Mouse (Mus musculus) heart, embryonic 11.5 days (tissue): ENCODE measurements around the gene Rbm41. TPM values are rescaled to one million over a fixed set of nuclear protein-coding genes. Genes with fewer than 3 reads are reported as not detected.

ENCODE experiments used
- ATAC-seq: fragments of 200-750 bp; cut with Nextera tagmentation; replicated peaks from 2 replicates; pipeline ENCODE4 v1.8.0; 2017; ENCODE audit warnings: moderate library complexity; ENCODE audit not compliant: insufficient number of reproducible peaks, low FRiP score, low TSS enrichment
- H3K27ac ChIP-seq: fragments of 300-500 bp; sonication (generic); 2 replicates; pipeline ENCODE4 v1.5.1; 2014; ENCODE audit warnings: mild to moderate bottlenecking, low read depth, low read length
- H3K27me3 ChIP-seq: fragments of 300-500 bp; sonication (generic); 2 replicates; pipeline ENCODE4 v1.6.1; 2014; ENCODE audit warnings: mild to moderate bottlenecking, low read length, mixed read lengths; ENCODE audit not compliant: control insufficient read depth, insufficient read depth
- H3K36me3 ChIP-seq: fragments of 300-500 bp; sonication (generic); 2 replicates; pipeline ENCODE4 v1.6.1; 2014; ENCODE audit warnings: mild to moderate bottlenecking, low read length, moderate library complexity, mixed read lengths; ENCODE audit not compliant: control insufficient read depth, insufficient read depth
- H3K4me1 ChIP-seq: fragments of 300-500 bp; sonication (generic); 2 replicates; pipeline ENCODE4 v1.6.1; 2014; ENCODE audit warnings: low read length; ENCODE audit not compliant: control insufficient read depth, insufficient read depth
- H3K4me2 ChIP-seq: fragments of 300-500 bp; sonication (generic); 2 replicates; pipeline ENCODE4 v1.6.1; 2014; ENCODE audit warnings: mild to moderate bottlenecking, moderate library complexity
- H3K4me3 ChIP-seq: fragments of 300-500 bp; sonication (generic); 2 replicates; pipeline ENCODE4 v1.5.1; 2014; ENCODE audit warnings: low read depth, low read length
- H3K9ac ChIP-seq: fragments of 300-500 bp; sonication (generic); 2 replicates; pipeline ENCODE4 v1.6.1; 2014; ENCODE audit warnings: mild to moderate bottlenecking, low read depth, low read length, moderate library complexity
- H3K9me3 ChIP-seq: fragments of 300-500 bp; sonication (generic); replicated peaks from 2 replicates; pipeline ENCODE4 v1.6.1; 2016; ENCODE audit warnings: low read length; ENCODE audit not compliant: control insufficient read depth
- WGBS: fragments of 180-500 bp; shearing (Covaris S2); extraction: QIAGEN DNeasy Blood & Tissue Kit; methylation state at CpG from one replicate; pipeline ENCODE4 v1.1.7; 2014; ENCODE audit not compliant: insufficient replicate concordance; 5-methylcytosine and 5-hydroxymethylcytosine counted together
- polyA plus RNA-seq: library from polyadenylated mRNA; unstranded; fragments of >200 nt; fragmentation: Nextera tagmentation; extraction: Ambion mirVana; gene quantifications from 2 replicates; pipeline ENCODE4 v1.2.1, GENCODE M21; 2014

The Rbm41 gene
- 6.6 and 7.2 TPM in 2 replicates for polyA plus RNA-seq

GRCm38 (mm10) chrX:139997740-139998690, at the start of gene Rbm41:
Gene Rbm41, minus strand, starts transcription at chrX:139998595.
- H3K27me3 ChIP-seq, result no peaks in the 10 kb centered on the region
- no peaks in the 10 kb centered on the region for H3K36me3 ChIP-seq
- H3K4me3 ChIP-seq, result peak within 1 kb of the TSS; percentile 55
- WGBS, result 21% methylated on average over 24 of the region's 25 CpGs
- peak within 1 kb of the TSS; percentile 58 for H3K4me2 ChIP-seq
- peak within 1 kb of the TSS; percentile 74 for H3K27ac ChIP-seq
- no peaks in the 10 kb centered on the region for H3K4me1 ChIP-seq
- no peaks in the 10 kb centered on the region for H3K9me3 ChIP-seq
- ATAC-seq, result peak; percentile 80
- peak within 1 kb of the TSS; percentile 74 for H3K9ac ChIP-seq

GRCm38 (mm10) chrX:139998691-139999065, 283 bp upstream of the Rbm41 start:
- no peak for ATAC-seq
- 81% methylated on average over 4 of the region's 4 CpGs for WGBS
- Histone ChIP-seq H3K9ac (no peak overlapping the region), H3K4me2 (peak overlapping the region; percentile 58; the same call in 1 of the 2 replicates), H3K4me3 (peak overlapping the region; percentile 55; the same call in 1 of the 2 replicates), H3K4me1 (no peaks in the 10 kb centered on the region), H3K27me3 (no peaks in the 10 kb centered on the region), H3K36me3 (no peaks in the 10 kb centered on the region), H3K27ac (no peak overlapping the region), H3K9me3 (no peaks in the 10 kb centered on the region)

GRCm38 (mm10) chrX:139982115-139982514, 16.3 kb downstream of the Rbm41 start:
- H3K9me3 ChIP-seq, result no peaks in the 10 kb centered on the region
- no peak for ATAC-seq
- H3K27me3 ChIP-seq, result no peaks in the 10 kb centered on the region
- WGBS, result 39% methylated on average over 5 of the region's 5 CpGs
- peaks cover 6% of the 10 kb centered on the region; the same call in 1 of the 2 replicates for H3K4me1 ChIP-seq
- no peak overlapping the region for H3K9ac ChIP-seq
- no peak overlapping the region for H3K27ac ChIP-seq
- no peak overlapping the region for H3K4me2 ChIP-seq
- H3K36me3 ChIP-seq, result no peaks in the 10 kb centered on the region
- no peak overlapping the region for H3K4me3 ChIP-seq

- Histone ChIP-seq H3K4me1 (no peaks in the 10 kb centered on the region), H3K27me3 (no peaks in the 10 kb centered on the region), H3K27ac (no peak overlapping the region), H3K9me3 (no peaks in the 10 kb centered on the region), H3K4me2 (no peak overlapping the region), H3K9ac (no peak overlapping the region), H3K4me3 (no peak overlapping the region), H3K36me3 (no peaks in the 10 kb centered on the region)
- WGBS, result 57% methylated on average over 1 of the region's 1 CpGs
- no peak for ATAC-seq
Measured at GRCm38 (mm10) chrX:139933507-139933906, 64.9 kb downstream of the Rbm41 start.

GRCm38 (mm10) chrX:139932472-139932871, 65.9 kb downstream of the Rbm41 start:
- H3K36me3 ChIP-seq, result no peaks in the 10 kb centered on the region
- no peak overlapping the region for H3K9ac ChIP-seq
- H3K4me2 ChIP-seq, result no peak overlapping the region
- H3K4me3 ChIP-seq, result no peak overlapping the region
- 60% methylated on average over 3 of the region's 3 CpGs for WGBS
- H3K27me3 ChIP-seq, result no peaks in the 10 kb centered on the region
- H3K4me1 ChIP-seq, result no peaks in the 10 kb centered on the region
- H3K27ac ChIP-seq, result no peak overlapping the region
- ATAC-seq, result no peak
- H3K9me3 ChIP-seq, result no peaks in the 10 kb centered on the region

GRCm38 (mm10) chrX:139920572-139920971, 77.8 kb downstream of the Rbm41 start:
- Histone ChIP-seq H3K9ac (no peak overlapping the region), H3K9me3 (no peaks in the 10 kb centered on the region), H3K27me3 (no peaks in the 10 kb centered on the region), H3K27ac (no peak overlapping the region), H3K4me3 (no peak overlapping the region), H3K36me3 (no peaks in the 10 kb centered on the region), H3K4me2 (no peak overlapping the region), H3K4me1 (no peaks in the 10 kb centered on the region)
- 85% methylated on average over 4 of the region's 4 CpGs for WGBS
- no peak for ATAC-seq

- Histone ChIP-seq H3K4me3 (no peak overlapping the region), H3K9me3 (no peaks in the 10 kb centered on the region), H3K27ac (no peak overlapping the region), H3K9ac (no peak overlapping the region), H3K36me3 (no peaks in the 10 kb centered on the region), H3K4me2 (no peak overlapping the region), H3K4me1 (no peaks in the 10 kb centered on the region), H3K27me3 (no peaks in the 10 kb centered on the region)
- ATAC-seq, result no peak
- WGBS, result 31% methylated on average over 1 of the region's 1 CpGs
Measured at GRCm38 (mm10) chrX:139891387-139891786, 107.0 kb downstream of the Rbm41 start.

GRCm38 (mm10) chrX:139883221-139883620, 115.2 kb downstream of the Rbm41 start:
- Histone ChIP-seq H3K4me3 (no peak overlapping the region), H3K4me2 (no peak overlapping the region), H3K27me3 (no peaks in the 10 kb centered on the region), H3K9ac (no peak overlapping the region), H3K4me1 (no peaks in the 10 kb centered on the region), H3K9me3 (no peaks in the 10 kb centered on the region), H3K36me3 (no peaks in the 10 kb centered on the region), H3K27ac (no peak overlapping the region)
- no peak for ATAC-seq

GRCm38 (mm10) chrX:139877936-139878335, 120.5 kb downstream of the Rbm41 start:
- Histone ChIP-seq H3K27me3 (no peaks in the 10 kb centered on the region), H3K36me3 (no peaks in the 10 kb centered on the region), H3K4me2 (no peak overlapping the region), H3K9ac (no peak overlapping the region), H3K4me1 (no peaks in the 10 kb centered on the region), H3K9me3 (no peaks in the 10 kb centered on the region), H3K4me3 (no peak overlapping the region), H3K27ac (no peak overlapping the region)
- no peak for ATAC-seq
- 42% methylated on average over 3 of the region's 3 CpGs for WGBS
